Mouse (Mus musculus) intestine, postnatal 0 days (tissue): Measurements from ENCODE around the gene Gm28845. TPM values are rescaled to one million over a fixed set of nuclear protein-coding genes. Genes with fewer than 3 reads are reported as not detected.

Experiments used
- ATAC-seq: fragments of 200-750 bp; cut with Nextera tagmentation; 2 replicates; pipeline ENCODE4 v1.8.0; 2017; ENCODE audit warnings: mild to moderate bottlenecking, moderate TSS enrichment, moderate library complexity
- H3K27ac ChIP-seq: fragments of 300-500 bp; sonication (generic); 2 replicates; pipeline ENCODE4 v1.5.1; 2014; ENCODE audit warnings: mild to moderate bottlenecking, low read depth, low read length, moderate library complexity
- H3K27me3 ChIP-seq: fragments of 300-500 bp; sonication (generic); replicated peaks from 2 replicates; pipeline ENCODE4 v1.6.1; 2014; ENCODE audit warnings: low read length, mixed read lengths; ENCODE audit not compliant: control insufficient read depth, insufficient read depth
- H3K36me3 ChIP-seq: fragments of 300-500 bp; sonication (generic); 2 replicates; pipeline ENCODE4 v1.6.1; 2014; ENCODE audit warnings: mild to moderate bottlenecking, moderate library complexity; ENCODE audit not compliant: control insufficient read depth, insufficient read depth
- H3K4me1 ChIP-seq: fragments of 300-500 bp; sonication (generic); replicated peaks from 2 replicates; pipeline ENCODE4 v1.6.1; 2014; ENCODE audit warnings: antibody characterized with exemption, low read length, mixed read lengths; ENCODE audit not compliant: control insufficient read depth, insufficient read depth
- H3K4me2 ChIP-seq: fragments of 300-500 bp; sonication (generic); replicated peaks from 2 replicates; pipeline ENCODE4 v1.6.1; 2014; ENCODE audit warnings: low read depth, mild to moderate bottlenecking, moderate library complexity
- H3K4me3 ChIP-seq: fragments of 300-500 bp; sonication (generic); 2 replicates; pipeline ENCODE4 v1.5.1; 2014; ENCODE audit warnings: low read depth, low read length
- H3K9ac ChIP-seq: fragments of 300-500 bp; sonication (generic); 2 replicates; pipeline ENCODE4 v1.6.1; 2014; ENCODE audit warnings: mild to moderate bottlenecking, low read depth, low read length
- H3K9me3 ChIP-seq: fragments of 300-500 bp; sonication (generic); 2 replicates; pipeline ENCODE4 v1.6.1; 2016; ENCODE audit warnings: mixed run types; ENCODE audit not compliant: control insufficient read depth
- CTCF ChIP-seq: sonication (generic); IDR thresholded peaks from 2 replicates; pipeline ENCODE4 v1.5.1; 2016; ENCODE audit warnings: low read depth, mild to moderate bottlenecking, control low read depth, antibody characterized with exemption, moderate library complexity
- WGBS: fragments of 180-500 bp; shearing (Covaris S2); extraction: QIAGEN DNeasy Blood & Tissue Kit; methylation state at CpG from one replicate; pipeline ENCODE4 v1.1.7; 2014; 5-methylcytosine and 5-hydroxymethylcytosine counted together
- polyA plus RNA-seq: library from polyadenylated mRNA; unstranded; fragments of >200 nt; fragmentation: Nextera tagmentation; extraction: Ambion mirVana; gene quantifications from 2 replicates; pipeline ENCODE4 v1.2.1, GENCODE M21; 2015

Gm28845 gene
- polyA plus RNA-seq, 1 experiment from 2014 or later, result not detected

DNA sequence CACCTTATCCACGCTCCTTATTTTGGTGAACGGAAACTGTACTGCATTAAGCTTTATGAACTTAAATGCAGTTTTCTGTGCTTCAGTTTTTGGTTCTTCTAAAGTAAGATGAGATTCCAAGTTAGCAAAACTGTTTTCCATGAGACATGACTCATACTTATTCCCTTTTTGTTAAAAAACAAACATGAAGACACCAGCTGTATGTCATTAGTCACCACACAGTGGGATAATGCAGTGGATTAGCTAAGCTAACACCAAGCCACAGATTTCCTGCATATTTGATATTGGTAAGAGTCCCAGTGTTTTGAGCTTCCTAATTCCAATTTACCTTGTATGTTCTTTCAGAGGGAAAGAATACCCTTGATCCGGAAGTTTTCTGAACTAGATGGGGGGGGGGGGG, 27.8 kb downstream of the Gm28845 start:
- no peaks in the 10 kb centered on the region for H3K9me3 ChIP-seq
- H3K27ac ChIP-seq, result no peak overlapping the region
- no peaks in the 10 kb centered on the region for H3K4me1 ChIP-seq
- ATAC-seq, result no peak
- H3K27me3 ChIP-seq, result no peaks in the 10 kb centered on the region
- no peak overlapping the region for H3K9ac ChIP-seq
- 94% methylated on average over 3 of the region's 3 CpGs for WGBS
- TF ChIP-seq CTCF, result no peak
- H3K36me3 ChIP-seq, result no peaks in the 10 kb centered on the region
- no peak overlapping the region for H3K4me3 ChIP-seq
- H3K4me2 ChIP-seq, result no peak overlapping the region

DNA sequence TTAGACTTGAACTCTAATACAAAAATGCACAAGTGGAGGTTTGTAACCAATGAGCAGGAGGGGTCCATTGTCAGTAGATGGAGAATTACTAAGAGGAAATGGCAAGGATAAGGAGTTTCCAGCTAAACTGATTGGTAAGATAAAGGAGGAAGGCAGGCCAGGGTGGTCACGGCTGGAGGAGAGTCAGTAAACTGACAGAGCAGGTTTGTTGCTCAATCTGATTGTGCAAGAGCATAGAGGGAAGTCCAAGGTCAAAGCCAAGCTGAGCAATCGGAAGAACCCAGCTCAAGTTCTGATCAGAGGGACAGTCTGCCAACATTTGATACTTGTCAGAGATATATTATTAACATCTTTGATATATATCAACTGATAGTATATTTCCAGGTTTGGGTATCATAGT, 29.0 kb downstream of the Gm28845 start:
- peak; percentile 57; the same call in 1 of the 2 replicates for ATAC-seq

DNA sequence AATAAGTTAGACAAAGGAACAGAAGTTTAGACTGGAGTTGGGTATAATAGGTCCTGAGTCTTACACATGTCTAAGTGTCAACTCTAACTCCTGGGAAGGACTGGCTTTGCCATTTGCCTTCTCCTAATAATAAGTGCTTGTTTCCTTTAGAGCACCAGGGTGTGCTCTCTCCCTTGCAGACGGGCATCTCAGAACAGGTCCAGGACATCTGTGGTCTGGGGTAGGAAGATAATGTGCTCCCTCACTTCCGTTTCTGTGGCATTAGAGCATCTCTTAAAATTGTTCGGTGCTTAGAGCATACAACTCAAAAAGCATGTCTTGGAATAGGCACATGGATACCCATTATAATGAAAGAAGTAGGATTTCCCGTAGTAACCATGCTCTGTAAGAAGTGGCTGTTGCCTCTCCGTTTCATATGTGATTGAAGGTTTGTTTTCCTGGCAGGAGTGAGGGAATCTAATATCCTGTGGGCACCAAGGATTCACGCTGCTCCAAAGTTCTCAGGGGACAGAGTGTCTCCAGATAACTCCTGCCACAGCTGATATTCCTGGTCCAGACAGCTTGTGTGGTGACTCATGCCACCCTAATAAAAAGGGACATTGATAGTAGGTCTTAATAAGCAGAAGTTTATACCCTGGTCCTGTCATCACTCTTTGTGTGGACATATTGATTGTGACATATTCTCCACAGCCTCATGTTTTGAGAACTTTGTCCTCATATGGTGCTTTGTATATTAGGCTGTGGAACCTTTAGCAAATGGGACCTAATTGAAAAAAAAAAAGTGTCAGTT, 30.6 kb downstream of the Gm28845 start:
- no peaks in the 10 kb centered on the region for H3K27me3 ChIP-seq
- no peak overlapping the region for H3K4me2 ChIP-seq
- WGBS, result 66% methylated on average over 6 of the region's 6 CpGs
- TF ChIP-seq CTCF, result no peak
- no peak overlapping the region for H3K9ac ChIP-seq
- ATAC-seq, result peak; percentile 69
- no peaks in the 10 kb centered on the region for H3K9me3 ChIP-seq
- H3K27ac ChIP-seq, result no peak overlapping the region
- H3K4me1 ChIP-seq, result no peaks in the 10 kb centered on the region
- no peak overlapping the region for H3K4me3 ChIP-seq
- H3K36me3 ChIP-seq, result no peaks in the 10 kb centered on the region

More for the DNA sequence above, 29.0 kb downstream of the Gm28845 start:
- Histone ChIP-seq H3K4me3 (no peak overlapping the region), H3K9me3 (no peaks in the 10 kb centered on the region), H3K27ac (no peak overlapping the region), H3K36me3 (no peaks in the 10 kb centered on the region), H3K4me1 (no peaks in the 10 kb centered on the region), H3K27me3 (no peaks in the 10 kb centered on the region), H3K4me2 (no peak overlapping the region), H3K9ac (no peak overlapping the region)
- TF ChIP-seq CTCF, result no peak
- WGBS, result 22% methylated on average over 2 of the region's 2 CpGs

DNA sequence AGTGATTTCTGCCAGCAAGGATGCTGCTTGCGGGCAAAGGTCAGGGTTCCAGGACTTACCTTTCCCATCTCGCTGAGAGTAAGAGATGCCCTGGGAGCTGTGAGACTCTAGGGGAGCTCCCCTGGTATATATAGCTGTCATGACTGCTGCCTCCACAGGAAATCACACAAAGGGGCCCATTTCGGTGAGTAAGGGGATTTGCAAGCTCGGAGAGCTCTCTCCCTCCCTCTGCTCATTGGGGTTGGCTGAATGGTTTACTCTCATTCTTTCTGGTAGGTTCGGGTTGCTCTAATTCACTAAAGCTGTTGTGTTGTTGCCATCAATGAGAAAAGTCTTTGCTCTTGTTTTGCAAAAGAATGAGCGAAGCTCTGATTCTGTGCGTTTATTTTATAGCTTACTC, 37.2 kb downstream of the Gm28845 start, which contains the start of gene Crygb:
TSS of gene Crygb (minus strand) at position 101 of the 400 bp plus-strand sequence.
- Histone ChIP-seq H3K4me2 (no peak within 1 kb of the TSS), H3K9ac (no peak within 1 kb of the TSS), H3K36me3 (no peaks in the 10 kb centered on the region), H3K4me3 (no peak within 1 kb of the TSS), H3K27ac (no peak within 1 kb of the TSS), H3K4me1 (no peaks in the 10 kb centered on the region), H3K9me3 (no peaks in the 10 kb centered on the region), H3K27me3 (no peaks in the 10 kb centered on the region)
- no peak for ATAC-seq
- WGBS, result 52% methylated on average over 7 of the region's 7 CpGs
- TF ChIP-seq CTCF, result no peak

DNA sequence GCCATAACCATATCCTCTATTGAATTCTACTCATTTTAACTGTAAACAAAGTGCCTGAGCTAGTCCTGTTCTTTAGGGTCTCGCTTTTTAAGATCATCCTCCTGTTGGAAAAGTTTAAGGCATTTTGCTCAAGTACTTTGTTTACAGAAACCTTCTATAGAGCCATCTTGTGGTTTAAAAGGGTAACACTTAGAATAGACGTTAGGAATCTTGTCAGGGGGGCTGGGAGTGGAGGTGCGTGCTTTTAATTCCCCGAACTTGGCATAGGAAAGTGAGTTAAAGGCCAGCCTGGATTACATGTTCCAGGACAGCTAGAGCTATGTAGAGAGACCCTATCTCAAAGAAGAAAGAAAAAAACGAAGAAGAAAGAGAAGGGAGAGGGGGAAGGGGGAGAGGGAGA, 43.8 kb downstream of the Gm28845 start:
- Histone ChIP-seq H3K27ac (no peak overlapping the region), H3K27me3 (no peaks in the 10 kb centered on the region), H3K36me3 (no peaks in the 10 kb centered on the region), H3K4me1 (no peaks in the 10 kb centered on the region), H3K4me3 (no peak overlapping the region), H3K9ac (no peak overlapping the region), H3K9me3 (no peaks in the 10 kb centered on the region), H3K4me2 (no peak overlapping the region)
- ATAC-seq, result no peak
- WGBS, result 17% methylated on average over 5 of the region's 5 CpGs
- peak; percentile 55 for TF ChIP-seq CTCF

DNA sequence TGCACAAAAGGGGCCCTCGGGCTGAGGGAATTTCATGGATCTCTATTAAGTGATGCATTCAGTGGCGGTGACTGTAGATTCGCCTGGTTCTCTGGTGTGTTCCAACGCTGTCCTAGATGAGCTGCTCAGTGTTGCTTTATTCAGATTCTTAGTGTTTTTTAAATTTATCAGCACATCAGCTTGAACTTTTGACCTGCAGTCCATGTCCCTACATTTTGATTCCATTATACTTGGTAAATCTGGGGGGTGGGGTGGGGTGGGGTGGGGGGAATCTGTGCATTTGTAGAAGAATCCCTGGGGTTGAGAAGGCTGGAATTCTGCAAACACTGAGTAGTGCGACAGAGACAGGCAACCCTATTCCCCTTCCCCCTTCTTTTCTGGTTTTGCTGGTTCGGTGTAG, 45.8 kb downstream of the Gm28845 start, which contains the start of gene Crygc:
TSS of gene Crygc (minus strand) at position 101 of the 400 bp plus-strand sequence.
- Histone ChIP-seq H3K27ac (no peak within 1 kb of the TSS), H3K27me3 (no peaks in the 10 kb centered on the region), H3K4me1 (no peaks in the 10 kb centered on the region), H3K36me3 (no peaks in the 10 kb centered on the region), H3K9ac (no peak within 1 kb of the TSS), H3K4me3 (no peak within 1 kb of the TSS), H3K9me3 (no peaks in the 10 kb centered on the region), H3K4me2 (no peak within 1 kb of the TSS)
- 65% methylated on average over 6 of the region's 6 CpGs for WGBS
- no peak for ATAC-seq
- no peak for TF ChIP-seq CTCF
